Mouse (Mus musculus) lung, adult 2 months (tissue): ENCODE results near the gene Mgat4b.

Source experiments
- CTCF ChIP-seq: fragments of 200-500 bp; IDR thresholded peaks from 2 replicates; pipeline ENCODE4 v1.5.1; 2011; ENCODE audit warnings: mild to moderate bottlenecking, low read length, control low read depth; ENCODE audit not compliant: insufficient read depth
- POLR2A ChIP-seq: fragments of 200-500 bp; IDR thresholded peaks from 2 replicates; pipeline ENCODE4 v1.6.1; 2011; ENCODE audit warnings: low read depth, mild to moderate bottlenecking, control low read depth, low read length, borderline replicate concordance; ENCODE audit errors: extremely low read depth

- TF ChIP-seq CTCF (no peak), POLR2A (no peak)
Observed at GRCm38 (mm10) chr11:50233022-50233421, 22.3 kb downstream of the Mgat4b start.
